Mouse (Mus musculus) gastrocnemius, adult 8-10 months (tissue): ENCODE results near the gene Med16. TPM values are rescaled to one million over a fixed set of nuclear protein-coding genes. Genes with fewer than 3 reads are reported as not detected.

Experiments used
- DNase-seq, 2 experiments: peaks; one replicate each; pipeline ENCODE4 v3.0.0; 2022; ENCODE audit warnings: low spot score in 2 of 2
- total RNA-seq, 4 experiments: library from RNA; stranded (reverse); gene quantifications; 2 replicates each; pipeline ENCODE4 v1.2.4; 2022

The Med16 gene
- total RNA-seq, 4 experiments from 2014 or later: 30.8 to 37.1 (median 32.9) TPM

DNA sequence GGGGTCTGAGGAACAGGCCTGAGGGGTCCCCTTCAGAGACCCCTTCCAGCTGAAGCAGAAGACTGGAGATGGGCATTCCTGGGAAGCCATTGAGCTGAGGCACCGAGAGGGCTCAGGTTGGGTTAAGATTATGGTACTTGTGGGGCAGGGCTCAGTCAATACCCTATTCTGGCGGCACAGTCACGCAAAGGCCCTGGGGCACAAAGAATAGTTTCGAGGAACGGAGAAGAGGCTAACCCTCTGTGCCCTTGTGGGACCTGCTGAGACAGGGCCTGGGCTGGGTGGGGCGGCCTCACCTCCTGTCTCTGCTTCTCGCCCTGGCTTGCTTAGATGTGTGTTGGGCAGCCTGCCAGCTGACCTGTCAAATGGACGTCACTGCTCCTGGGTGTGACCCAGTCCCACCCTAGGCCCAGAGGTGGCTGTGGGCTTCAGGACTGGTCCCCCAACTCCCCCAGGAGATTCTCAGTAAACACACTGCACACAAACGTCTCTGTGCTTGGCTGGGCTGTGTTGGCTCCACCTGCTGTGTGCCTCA lies 24.5 kb upstream of the Med16 start:
- DNase-seq: no peak

DNA sequence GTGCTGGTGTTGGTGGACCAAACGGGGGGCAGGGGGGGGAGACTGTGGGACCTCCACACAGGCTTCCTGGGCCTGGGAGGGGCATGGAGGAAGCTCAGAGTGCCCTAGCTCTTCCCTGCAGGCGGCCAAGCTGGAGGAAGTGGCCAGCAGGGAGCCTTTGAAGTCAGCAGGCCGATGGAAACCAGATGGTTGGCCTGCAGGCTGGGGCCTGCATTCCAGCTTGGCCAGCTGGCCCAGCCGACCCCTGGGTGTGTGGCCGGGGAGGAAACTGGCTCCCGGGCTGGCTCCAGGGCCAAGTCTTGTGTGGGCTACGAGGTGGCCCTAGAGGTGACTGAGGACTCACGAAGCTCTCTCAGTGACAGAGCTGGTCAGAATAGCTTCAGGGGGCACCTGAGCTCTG lies 24.0 kb upstream of the Med16 start:
- DNase-seq: peak; percentile 59 to 75

DNA sequence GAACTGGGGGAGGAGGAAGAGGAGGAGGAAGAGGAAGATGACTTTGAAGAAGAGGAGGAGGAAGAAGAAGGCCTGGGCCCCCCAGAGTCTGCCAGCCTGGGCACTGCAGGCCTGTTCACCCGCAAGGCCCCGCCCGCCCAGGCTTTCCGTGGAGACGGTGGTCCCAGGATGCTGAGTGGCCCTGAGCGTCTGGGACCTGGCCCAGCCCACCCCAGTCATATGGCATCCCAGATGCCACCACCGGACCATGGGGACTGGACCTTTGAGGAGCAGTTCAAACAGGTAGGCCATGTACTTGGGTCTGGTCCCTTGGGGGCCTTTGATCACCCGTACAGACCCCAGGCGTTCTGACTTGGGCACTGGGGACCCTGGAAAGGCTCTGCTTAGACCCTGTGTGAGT lies 23.1 kb upstream of the Med16 start:
- no peak for DNase-seq

DNA sequence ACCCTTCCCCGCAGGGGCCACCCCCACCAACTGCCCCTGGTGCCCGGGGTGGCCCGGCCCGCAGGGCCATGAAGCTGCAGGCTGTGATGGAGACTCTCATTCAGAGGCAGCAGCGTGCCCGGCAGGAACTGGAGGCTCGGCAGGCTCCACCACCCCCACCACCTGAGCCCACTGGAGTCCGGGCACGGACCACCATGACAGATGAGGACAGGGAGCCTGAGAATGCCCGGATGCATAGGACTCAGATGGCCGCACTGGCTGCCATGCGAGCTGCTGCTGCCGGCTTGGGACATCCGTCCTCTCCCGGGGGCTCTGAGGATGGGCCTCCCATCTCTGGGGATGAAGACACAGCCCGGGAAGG lies 22.1 kb upstream of the Med16 start:
- DNase-seq: no peak

DNA sequence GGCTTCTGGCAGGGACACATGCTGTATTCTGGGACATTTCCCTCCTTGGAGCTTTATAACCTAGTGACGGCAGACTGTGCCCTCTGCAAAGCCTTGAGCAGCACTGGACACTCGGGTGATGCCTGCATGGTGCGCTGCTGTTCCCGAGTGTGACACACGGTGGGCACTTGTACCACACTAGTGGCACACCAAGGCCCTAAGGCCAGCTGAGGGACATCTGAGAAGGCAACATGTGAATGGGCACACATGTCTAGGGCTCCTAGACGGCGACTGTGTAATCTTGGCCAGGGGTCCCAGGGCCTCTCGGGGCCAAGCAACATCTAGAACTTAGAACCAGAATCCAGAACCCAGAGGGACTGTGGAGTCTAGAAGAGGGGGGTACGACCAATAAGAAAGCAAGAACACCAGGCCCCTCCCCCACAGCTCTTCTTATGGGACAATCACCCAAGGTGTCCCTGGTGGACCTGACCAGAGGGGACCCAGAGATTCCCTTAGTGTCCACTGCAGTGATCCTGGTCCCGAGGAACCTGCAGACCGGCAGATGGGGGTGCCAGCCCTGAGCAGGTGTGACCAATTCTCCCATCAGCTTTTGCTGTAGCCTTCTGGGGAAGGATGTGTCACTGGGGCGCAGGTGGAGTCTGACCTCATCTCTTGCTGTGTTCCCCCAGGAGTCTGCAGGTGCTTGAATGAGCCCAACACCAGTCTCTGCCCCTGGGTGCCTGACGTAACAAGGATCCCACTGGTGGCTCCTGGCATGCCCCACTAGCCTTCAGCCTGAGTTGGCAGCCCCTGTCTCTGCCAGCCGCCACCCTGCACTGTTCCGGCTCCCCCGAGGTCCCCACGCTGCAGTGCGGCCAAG lies 21.5 kb upstream of the Med16 start:
- no peak for DNase-seq

DNA sequence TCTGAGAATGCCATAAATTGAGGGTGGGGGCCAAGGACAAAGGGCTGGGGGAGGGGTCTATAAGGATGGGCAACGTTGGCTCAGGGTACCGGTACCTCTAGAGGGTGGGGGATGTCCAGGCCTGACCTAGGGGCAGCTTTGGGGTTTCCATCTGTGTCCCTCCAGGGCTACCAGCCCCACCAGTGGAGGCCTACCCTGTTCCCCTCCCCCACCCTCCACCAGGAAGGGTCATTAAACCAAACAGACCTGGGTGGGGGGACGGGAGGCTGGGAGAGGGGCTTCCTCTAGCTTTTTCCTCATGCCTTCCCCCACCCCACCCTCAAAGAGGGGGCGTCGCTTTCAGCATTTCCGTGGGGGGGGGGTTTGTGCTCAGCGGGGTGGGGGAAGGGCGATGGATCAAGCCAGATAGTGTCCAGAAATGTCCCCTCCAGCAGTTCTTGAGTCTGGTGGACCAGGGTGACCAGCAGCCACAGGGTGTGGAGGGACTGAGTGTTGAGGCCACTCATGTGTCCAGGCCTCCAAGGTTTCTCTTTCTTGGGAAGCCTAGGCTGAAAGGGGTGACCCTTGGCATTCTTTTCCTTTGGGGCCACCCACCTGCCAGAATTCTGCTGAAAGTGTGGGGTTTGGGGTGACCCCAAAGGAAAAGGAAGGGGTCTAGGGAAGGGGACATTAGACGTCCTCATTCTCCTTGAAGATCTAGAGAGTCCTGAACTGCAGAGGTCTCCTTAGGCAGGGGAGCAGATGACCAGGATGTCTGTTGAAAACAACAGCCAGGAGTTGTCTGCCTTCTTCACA lies 20.4 kb upstream of the Med16 start:
- DNase-seq: no peak

DNA sequence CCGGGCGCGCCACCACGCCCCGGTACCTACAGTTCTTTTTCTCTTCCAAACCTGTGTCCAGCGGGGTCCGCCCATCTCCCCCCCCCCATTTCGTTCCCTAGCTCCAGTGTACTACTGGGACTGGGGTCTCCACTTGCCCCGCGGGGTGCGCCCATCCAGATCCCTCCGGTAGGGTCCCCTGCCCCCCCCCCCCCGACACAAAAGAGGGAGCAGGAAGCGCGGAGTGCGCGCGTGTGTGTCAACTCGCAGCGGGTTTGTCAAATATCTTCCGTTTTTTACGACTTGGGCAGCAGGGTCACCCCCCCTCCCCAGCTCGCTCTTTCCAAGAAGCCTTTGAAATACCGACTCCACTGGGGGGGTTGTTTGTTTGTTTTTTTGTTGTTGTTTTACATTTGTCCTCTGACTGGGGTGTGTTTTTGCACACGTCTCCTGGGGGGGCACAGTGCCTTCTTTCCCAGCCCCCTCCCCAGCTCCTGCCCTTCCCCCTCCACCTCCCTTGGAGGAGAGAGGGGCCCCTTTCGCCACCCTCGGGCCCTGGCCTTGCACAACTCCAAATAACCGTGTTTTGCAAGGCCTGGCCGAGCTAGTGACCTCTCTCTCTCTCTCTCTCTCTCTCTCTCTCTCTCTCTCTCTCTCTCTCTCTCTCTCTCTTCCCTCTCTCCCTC lies 19.4 kb upstream of the Med16 start:
- DNase-seq: no peak

DNA sequence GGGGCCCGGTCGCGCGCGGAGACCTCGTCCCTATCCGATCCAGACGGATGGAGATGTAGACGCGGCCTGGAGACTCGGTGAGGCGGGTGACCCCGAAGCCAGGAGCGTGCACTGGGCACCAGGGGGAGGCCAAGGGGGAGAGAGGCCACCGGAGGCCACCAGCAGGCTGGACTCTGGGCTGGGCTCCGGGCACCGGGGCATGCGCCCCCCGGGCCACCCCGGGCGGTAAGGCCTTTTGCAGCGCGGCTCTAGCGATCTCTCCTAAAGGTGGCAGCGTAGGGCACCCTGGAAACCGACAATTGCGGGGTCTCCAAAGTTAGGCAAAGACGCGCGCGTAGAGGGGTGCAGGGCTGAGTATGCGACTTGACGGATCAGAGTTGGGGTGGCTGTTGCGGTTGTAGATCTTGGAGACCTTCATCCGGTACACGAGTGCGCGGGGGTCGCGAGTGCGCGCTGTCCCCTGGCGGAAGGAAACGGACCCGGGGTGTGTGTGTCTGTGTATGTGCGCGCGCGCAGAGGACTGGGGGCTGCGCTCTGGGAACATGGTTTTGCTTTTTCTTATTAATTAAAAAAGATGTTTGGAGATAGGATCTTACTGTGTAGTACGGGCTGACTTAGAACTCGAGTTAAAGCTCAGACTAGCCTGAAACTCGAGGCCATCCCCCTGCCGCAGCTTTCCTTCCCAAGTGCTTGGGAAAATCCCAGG lies 18.8 kb upstream of the Med16 start:
- DNase-seq: no peak

DNA sequence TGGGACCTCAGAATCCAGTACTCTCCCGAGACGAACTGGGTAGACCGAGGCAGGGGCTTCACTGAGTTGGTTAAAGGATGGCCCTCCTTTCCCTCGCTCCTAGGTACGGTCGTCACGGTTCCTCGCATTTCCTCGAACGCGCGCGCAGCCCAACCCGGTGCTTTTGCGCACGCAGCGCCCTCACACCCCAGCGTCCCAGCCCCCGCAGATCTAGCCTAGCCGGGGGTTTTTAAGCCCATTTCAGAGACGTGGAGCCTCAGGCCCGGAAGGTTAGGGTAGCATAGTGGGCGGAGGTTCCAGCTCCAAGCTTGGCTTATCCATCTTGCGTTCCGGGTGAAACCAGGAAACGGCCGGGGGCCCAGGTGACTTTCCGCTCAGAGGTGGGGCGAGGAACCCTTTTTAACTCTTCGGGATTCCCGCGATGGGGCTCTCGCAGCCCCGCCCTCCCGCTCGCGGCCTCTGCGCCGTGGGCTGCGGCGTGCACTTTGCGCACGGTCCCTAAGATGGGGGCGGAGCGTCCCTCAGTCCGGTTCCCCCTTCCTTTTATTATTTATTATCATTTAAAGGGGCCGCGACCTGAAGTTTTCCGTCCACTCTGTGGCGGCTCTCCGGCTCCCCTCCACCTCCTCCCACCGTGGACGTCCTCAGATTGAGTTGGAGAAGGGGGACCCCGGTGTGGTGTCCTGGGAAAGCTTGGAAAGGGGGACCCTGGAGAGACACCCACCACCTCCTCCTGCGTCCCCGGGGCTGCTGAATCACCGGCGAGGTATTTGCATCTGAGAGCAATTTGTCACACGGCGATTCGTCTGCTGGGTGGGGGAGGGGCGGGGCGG lies 18.0 kb upstream of the Med16 start, which contains the start of gene Arid3a:
TSS of gene Arid3a (plus strand) at position 553 of the 833 bp plus-strand sequence.
- peak; percentile 70 to 81 for DNase-seq

DNA sequence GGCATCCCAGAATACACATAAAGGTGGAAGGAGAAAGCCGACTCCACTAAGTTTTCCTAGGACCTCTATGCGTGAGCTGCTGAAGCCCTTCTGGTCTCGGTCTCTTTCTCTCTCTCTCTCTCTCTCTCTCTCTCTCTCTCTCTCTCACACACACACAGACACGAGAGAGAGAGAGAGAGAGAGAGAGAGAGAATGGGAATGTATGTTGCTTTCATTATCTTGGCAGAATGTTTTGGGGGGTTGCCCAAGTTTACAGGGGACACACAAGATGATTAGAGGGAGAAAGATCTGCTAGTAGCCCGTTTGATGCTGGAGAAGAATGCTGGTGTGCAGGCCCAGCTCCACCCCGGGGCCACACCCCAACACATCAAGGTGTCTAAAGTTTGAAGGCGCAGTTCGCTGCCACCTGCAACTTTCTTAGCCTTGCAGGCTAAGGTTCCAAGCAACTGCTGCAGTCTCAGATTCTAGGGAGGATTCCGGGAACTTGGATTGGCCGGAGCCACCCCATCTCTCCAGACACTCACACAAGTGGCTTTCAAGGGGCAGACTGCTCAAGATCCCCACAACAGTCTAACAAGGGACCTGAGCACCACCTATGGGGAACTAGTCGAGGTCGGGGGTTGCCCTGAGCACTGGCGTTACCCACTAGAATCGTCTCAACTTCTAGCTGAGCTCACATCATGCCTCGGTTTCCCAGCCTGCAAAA lies 17.2 kb upstream of the Med16 start:
- no peak for DNase-seq

DNA sequence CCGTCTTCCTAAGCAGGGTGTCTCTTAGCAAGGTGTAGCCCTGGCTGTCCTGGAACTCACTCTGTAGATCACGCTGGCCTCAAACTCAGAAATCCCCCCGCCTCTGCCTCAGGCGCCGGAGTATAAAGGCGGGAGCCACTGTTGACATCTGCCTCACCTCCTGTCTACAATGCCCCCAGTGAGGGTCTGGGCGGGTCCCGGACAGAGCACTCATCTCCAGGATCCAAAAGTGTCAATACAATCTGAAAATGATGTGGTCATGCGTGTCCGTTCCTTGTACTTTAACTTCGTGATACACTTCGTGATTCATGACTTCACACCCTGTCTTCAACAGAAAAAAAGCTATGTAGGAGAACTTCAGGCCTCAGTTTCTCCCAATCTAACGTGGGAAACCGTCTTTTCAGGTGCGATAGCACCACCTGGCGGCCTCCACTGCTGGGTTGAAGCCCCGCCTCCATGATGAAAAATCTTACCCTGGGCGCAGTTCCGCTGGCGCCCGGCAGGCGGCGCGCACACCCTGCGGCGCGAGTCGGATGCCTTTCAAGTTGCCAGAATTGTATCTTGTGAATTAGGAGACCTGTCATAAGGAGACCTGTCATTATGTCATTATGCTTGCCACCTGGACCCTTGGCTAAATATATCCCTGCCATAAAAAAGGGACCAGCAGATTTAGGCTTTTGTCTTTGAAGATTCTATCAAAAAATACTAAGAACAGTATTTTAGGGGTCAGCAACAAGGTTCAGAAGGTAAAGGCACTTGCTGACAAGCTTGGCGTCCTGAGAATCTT lies 16.5 kb upstream of the Med16 start:
- DNase-seq: peak; percentile 89 to 90

DNA sequence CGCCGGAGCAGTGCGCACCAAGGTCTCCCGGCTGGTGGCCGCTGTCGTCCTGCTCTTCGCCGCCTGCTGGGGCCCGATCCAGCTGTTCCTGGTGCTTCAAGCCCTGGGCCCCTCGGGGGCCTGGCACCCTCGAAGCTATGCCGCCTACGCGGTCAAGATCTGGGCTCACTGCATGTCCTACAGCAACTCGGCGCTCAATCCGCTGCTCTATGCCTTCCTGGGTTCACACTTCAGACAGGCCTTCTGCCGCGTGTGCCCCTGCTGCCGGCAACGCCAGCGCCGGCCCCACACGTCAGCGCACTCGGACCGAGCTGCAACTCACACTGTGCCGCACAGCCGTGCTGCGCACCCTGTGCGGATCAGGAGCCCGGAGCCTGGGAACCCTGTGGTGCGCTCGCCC lies 12.8 kb upstream of the Med16 start:
- DNase-seq: no peak

DNA sequence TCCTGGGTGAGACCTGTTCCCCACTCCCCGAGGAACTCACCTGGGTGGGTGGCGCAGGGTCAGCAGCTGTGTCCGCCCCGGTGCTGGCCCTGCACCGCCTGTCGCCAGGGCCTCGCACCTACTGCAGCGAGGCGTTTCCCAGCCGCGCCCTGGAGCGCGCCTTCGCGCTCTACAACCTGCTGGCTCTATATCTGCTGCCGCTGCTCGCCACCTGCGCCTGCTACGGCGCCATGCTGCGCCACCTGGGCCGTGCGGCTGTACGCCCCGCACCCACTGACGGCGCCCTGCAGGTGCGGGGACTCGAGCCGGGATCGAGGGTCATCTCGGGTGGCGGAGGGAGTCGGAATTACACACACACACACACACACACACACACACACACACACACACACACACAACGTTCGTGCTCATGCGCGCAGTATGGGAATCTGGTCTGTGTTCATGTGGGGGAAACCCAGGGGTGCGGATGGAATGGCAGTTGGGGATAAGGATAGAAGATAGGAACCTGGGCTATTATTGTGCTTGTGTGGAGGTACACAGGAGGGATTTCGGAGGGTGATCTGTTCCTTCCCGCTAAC lies 12.3 kb upstream of the Med16 start, which contains the start of gene R3hdm4:
TSS of gene R3hdm4 (minus strand) at position 251 of the 578 bp plus-strand sequence.
- DNase-seq: no peak

DNA sequence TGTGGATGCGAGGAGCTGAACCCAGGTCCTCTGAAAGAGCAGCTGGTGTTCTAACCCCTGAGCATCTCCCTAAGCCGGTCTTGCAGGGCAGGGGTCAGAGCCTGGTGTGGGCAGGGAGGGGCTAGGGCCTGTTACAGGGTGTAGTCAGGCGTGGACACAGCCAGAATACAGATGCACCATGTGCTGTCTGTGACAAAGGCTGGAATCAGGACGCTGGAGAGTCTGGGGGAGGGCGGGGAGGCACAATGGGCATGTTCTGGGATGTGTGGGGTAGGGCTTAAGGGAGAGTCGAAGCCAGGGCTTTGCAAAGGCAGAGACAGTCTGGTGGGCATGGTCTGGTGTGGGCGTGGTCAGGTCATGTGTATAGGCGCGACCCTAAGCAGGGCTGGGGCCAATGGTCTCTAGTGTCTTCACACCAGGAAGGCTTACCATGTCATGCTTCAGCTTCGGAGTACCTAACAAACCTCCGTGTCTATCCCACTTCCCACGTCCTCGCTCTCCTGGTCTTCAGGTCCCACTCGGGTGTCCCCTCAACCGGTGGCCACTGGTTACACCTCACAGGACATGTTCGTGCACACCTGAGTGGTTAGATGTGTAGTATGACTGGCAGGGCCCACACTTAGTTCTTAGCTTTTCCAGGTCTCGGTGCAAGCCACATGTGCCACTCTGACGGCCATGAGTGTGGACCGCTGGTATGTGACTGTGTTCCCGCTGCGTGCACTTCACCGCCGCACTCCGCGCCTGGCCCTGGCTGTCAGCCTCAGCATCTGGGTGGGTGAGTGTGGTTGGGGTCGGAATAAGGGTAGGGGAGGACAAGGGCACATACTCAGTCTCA lies 11.6 kb upstream of the Med16 start:
- no peak for DNase-seq

DNA sequence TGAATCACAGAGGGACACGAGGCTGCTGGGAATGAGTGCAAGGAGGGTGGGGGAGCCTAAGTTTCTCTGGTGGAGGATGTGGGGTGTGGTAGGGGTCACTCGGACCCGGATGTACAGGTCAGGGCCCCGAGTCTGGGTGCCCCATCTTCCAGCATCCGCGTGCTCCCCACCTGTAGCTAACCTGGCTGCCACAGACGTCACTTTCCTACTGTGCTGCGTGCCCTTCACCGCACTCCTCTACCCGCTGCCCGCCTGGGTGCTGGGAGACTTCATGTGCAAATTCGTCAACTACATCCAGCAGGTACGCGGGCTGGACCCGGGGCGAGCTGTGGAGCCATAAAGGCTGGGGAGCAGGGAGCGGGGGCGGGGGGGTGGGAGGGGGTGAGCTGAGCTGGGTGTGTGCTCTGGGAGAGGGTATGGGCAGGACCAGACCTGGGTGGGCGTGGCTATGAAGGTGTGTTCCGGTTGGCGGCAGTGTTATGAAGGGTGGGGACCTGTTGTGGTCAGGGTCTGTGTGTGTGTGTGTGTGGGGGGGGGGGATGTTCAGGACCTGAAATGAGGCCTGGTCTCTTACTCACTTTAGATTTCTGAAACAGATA lies 10.6 kb upstream of the Med16 start:
- no peak for DNase-seq

DNA sequence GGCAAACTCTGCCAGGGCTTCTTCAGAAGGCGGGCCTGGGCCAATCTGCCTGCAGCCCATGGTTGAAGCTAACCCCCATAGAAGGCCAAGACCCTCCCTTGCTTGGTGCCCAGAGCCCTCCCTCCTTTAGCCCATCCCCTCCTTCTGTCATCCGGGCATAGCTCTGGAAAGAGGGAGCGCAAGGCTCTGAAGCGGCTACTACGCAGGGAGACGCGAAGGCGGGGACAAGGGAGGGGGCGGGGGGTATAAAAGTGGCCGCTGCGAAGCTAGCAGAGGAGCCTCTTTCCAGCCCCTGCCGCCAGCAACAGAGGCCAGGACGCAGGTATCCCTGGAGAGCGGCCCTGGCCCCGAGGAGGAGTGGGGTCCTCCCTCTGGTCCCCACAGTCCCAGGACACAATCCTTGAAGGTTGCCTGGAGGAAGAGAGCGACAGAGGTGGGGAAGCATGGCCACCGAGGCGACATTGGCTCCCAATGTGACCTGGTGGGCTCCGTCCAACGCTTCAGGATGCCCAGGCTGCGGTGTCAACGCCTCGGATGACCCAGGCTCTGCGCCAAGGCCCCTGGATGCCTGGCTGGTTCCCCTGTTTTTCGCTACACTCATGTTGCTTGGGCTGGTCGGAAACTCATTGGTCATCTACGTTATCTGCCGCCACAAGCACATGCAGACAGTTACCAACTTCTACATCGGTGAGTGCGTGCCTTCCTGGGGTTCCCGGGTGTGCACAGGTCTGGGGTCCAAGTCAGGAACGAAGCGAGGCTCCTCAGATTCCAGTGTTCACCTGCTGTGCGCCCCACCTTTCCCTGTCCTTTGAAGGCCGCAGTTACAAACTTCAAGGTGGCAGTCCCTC lies 9.7 kb upstream of the Med16 start:
- no peak for DNase-seq
